Mouse (Mus musculus) natural killer cell, adult 2 months (primary cell): ENCODE measurements around the gene Spats2l.

Source experiments
- DNase-seq, 2 experiments: peaks; one replicate each; pipeline ENCODE4 v3.0.0; 2022; ENCODE audit warnings: low spot score in 2 of 2

Gene Spats2l

GRCm38 (mm10) chr1:57889803-57890202 is 115.8 kb downstream of the Spats2l start:
- no peak for DNase-seq

GRCm38 (mm10) chr1:57890259-57890902 is 116.4 kb downstream of the Spats2l start:
- DNase-seq, result no peak

GRCm38 (mm10) chr1:57890903-57891267 is 116.9 kb downstream of the Spats2l start:
- no peak for DNase-seq

GRCm38 (mm10) chr1:57901494-57901893 is 127.5 kb downstream of the Spats2l start:
- no peak for DNase-seq

DNA sequence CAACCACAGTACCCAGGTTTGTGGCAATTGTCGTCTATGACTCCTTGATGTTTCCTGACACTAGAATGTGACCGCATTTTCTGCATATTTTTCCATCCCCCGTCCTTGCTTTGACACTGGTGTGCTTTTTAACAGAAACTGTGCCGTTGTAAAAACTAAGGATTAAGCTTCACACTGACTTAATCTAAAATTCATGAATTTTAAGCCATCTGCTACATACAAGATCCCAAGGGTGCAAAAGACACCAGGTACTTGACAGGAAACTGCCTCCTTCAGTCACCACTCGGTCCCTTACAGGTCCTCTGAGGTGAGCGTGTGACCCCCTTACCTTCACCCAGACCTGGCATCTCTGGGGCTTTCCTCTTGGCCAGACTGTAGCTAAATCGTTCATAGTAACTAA is 129.8 kb downstream of the Spats2l start:
- no peak for DNase-seq

GRCm38 (mm10) chr1:57905912-57906311 is 131.9 kb downstream of the Spats2l start:
- DNase-seq, result no peak

- no peak for DNase-seq
These were observed 132.3 kb downstream of the Spats2l start for GRCm38 (mm10) chr1:57906312-57906711.

GRCm38 (mm10) chr1:57911561-57911960 is 137.6 kb downstream of the Spats2l start:
- no peak for DNase-seq

GRCm38 (mm10) chr1:57917342-57917741 is 143.4 kb downstream of the Spats2l start:
- DNase-seq, result no peak

- no peak for DNase-seq
These were observed 144.6 kb downstream of the Spats2l start for GRCm38 (mm10) chr1:57918567-57918966.

DNA sequence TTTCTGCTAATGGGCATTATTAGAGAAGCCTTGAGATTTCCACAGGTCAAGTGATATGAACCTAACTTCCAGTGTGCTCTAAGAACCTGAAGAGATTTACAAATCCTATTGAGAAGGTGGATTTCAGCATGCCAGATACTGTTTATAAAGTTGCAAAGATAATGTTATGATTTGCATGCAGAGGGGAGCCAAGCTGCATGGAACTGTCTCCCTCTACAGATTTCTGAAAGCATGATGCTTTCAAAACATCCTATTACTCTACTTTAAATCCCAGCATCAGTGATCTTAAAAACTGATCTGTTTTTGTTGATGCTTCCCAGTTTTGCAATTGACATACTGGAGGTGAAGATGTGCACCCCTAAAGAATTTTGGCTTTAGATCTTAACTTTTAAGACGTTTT is 160.3 kb downstream of the Spats2l start:
- DNase-seq, result no peak

DNA sequence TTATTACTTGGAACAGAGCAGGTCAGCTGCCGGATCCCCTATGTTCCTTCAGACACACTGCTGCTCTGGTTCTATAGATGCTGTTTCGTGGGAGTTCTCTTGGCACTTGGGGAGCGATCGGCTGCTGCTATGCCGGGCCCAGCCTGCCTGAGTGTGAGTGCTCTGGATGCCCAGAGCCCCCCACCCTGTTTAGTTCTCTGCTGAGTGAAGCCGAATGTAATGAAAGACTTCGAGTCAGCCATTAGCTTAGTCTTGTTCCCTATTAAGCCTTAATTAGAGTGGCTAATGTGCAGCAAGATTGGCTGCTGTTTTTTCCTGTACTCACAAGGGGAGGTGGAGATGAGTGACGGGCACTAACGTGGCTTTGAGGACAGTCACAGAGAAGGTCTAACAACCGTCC is 166.7 kb downstream of the Spats2l start:
- DNase-seq, result no peak

DNA sequence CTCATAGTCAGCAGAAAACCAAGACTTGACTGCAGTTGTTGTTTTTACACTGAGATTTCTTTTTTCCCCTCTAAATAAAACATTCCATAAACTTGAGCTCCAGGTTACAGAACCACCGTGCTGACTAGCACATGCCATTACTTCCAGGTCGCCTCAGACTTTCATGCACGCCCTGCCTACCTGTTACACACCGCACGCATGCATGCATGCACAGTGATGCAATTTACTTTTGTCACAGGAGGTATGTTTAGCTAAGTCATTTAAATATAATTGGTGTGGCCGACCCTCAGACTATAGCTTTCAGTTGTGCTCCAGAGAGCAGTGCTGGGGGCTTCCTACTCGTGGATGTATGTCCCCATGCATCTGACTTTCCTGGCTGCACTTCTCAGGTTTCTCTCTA is 167.1 kb downstream of the Spats2l start:
- DNase-seq, result no peak

DNA sequence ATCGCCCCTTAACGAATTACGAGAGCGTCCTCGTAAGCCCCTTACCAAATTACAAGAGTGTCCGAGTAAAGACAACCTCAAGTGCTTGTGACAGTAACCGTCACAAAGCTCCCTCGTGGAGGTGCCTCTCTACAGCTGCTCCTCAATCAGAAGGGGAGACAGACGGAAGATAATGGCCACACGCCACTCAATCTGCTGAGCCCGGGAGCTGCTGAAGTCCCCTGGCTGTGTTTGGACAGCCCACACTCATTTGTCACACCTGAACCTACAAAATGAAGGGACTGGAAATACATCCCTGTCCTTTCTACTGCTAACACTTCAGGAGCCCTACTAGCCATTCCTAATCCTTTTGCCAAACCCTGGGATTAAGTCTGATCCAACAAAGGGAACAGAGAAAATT is 167.8 kb downstream of the Spats2l start:
- no peak for DNase-seq

GRCm38 (mm10) chr1:57942215-57942614 is 168.3 kb downstream of the Spats2l start:
- DNase-seq, result no peak

- no peak for DNase-seq
These were observed 173.8 kb downstream of the Spats2l start for GRCm38 (mm10) chr1:57947552-57948347.

DNA sequence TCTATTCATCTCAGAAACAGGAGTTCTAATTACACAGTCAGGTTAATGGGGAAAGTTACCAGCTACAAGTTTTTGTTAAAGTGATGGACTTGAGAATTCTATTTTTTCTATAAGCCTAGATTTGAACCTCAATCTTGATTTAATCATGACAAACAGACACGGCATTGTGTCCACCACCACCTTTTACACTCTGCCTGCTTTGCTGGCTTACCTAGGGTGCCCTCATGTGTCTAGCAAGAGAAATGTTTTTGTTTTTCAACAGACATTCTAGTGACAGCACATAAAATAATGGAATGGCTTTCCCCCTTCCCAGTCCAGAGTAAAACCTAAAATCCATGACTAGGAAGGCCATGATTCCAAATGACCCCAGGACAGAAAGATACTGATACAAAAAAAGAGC is 175.2 kb downstream of the Spats2l start:
- no peak for DNase-seq

DNA sequence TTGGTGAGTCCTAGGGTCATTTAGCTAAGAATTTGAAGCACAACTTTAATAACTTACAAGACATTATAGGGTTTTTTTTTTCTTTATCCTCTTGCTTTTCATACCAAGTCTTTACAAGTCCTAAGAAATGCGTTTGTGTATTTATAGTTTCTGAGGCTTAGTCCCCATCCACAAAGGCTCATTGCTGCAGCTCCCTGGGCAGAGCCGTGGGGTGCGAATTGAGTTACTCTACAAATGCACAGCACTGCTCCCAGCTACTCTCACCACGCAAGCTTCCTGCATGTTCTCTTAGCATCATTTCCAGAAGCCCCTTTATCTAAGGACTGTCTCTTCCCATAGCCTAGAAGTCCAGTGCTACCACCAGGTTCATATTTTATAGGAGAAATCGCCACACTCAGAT is 175.8 kb downstream of the Spats2l start:
- no peak for DNase-seq

DNA sequence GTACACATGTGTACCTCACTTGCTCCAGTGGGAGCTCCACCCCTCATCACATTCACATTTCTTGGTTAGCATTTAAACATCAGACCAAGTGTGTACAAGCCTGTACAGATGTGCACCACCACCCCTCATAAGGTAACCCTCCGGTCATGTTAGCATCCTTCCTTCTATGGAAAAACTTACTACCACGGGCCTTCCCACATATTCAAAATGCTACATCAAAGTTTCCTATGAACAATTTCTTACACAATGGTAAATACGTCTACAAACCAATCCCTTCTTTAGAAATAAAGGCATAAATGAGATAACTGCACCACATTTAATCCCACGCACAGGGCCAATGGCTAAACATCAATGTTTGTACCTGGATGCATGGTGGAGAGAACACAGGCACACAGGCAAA is 178.5 kb downstream of the Spats2l start:
- DNase-seq, result no peak

GRCm38 (mm10) chr1:57953586-57954375 is 179.8 kb downstream of the Spats2l start:
- DNase-seq, result no peak

DNA sequence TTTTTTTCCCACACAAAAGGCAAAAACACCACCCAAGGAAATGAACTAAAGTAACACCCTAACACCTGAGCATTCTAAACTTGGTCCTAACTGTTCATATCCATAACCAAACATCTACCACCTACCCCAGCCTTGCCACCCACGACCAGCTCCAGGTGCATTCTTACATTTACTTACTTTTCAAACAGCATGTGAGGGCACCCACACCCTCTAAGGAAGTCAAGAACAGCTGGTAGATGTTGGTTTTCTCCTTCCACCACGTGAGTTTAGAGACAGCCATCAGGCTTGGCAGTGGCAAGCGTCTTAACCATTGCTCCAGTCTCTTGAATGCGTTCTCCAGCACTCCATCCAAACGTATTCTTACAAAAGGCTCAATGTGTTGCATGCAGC is 180.4 kb downstream of the Spats2l start:
- no peak for DNase-seq

GRCm38 (mm10) chr1:57955774-57956173 is 181.8 kb downstream of the Spats2l start:
- DNase-seq, result no peak
